Mouse (Mus musculus) liver, postnatal 0 days (tissue): Measurements from ENCODE around the gene Cers4.

Experiments used
- CTCF ChIP-seq: sonication (generic); IDR thresholded peaks from 2 replicates; pipeline ENCODE4 v1.5.1; 2016; ENCODE audit warnings: antibody characterized with exemption, low read depth
- EP300 ChIP-seq: IDR thresholded peaks from 2 replicates; pipeline ENCODE4 v1.6.1; 2016; ENCODE audit warnings: antibody characterized with exemption, low read depth, mild to moderate bottlenecking

GRCm38 (mm10) chr8:4510824-4511223 is 18.0 kb downstream of the Cers4 start:
- no peak for TF ChIP-seq EP300
- no peak for TF ChIP-seq CTCF
